Mouse (Mus musculus) Patski (cell line): ENCODE measurements around the gene Smco4. TPM values are rescaled to one million over a fixed set of nuclear protein-coding genes. Genes with fewer than 3 reads are reported as not detected.
"Not testable (repeated sequence)": the region's sequence is repeated elsewhere in the genome, so short reads cannot be mapped to it uniquely, and the experiment has no call there.

Experiments
- ATAC-seq: fragments of 100-300 bp; one replicate; pipeline ENCODE4 v1.8.0; 2021
- CTCF ChIA-PET: fragments of 350-600 bp; sonication (Branson Sonifier 250); formaldehyde crosslinking; loops from one replicate; lab custom pipeline; 2022; ENCODE audit warnings: inconsistent platforms; lab: Charles Lee
- POLR2A ChIA-PET: fragments of 350-600 bp; sonication (Branson Sonifier 250); formaldehyde crosslinking; loops from one replicate; lab custom pipeline; 2022; ENCODE audit warnings: antibody characterized with exemption, inconsistent platforms; lab: Charles Lee
- DNase-seq: peaks from one replicate; pipeline ENCODE4 v3.0.0-alpha.2; 2011; ENCODE audit warnings: low read depth, low spot score
- H3K27me3 ChIP-seq: fragments of 371-371 bp; one replicate; pipeline ENCODE4 v1.5.1; 2021
- CTCF ChIP-seq: fragments of 100-300 bp; IDR thresholded peaks from one replicate; pipeline ENCODE4 v1.5.1; 2021
- in situ Hi-C: fragments of 300-500 bp; cut with MboI; formaldehyde crosslinking; loops from 3 replicates; pipeline ENCODE4 v1.11.1; 2018; ENCODE audit warnings: low pct_unique_long_range_greater_than_20kb, mixed read lengths
- polyA plus RNA-seq: library from polyadenylated mRNA; unstranded; gene quantifications from one replicate; pipeline ENCODE4 v1.2.3, GENCODE M21; 2021

Smco4 gene
- polyA plus RNA-seq, 1 experiment from 2014 or later: 15.8 TPM

GRCm38 (mm10) chr9:15537455-15538048, 44.3 kb downstream of the Smco4 start:
- no peak for TF ChIP-seq CTCF
- ChIA-PET CTCF (no interaction called here), POLR2A (no interaction called here)
- in situ Hi-C loops: no loop called here
- no peak for DNase-seq
- no peak for ATAC-seq
- H3K27me3 ChIP-seq: no peaks in the 10 kb centered on the region

- no peak for ATAC-seq
- no peaks in the 10 kb centered on the region for H3K27me3 ChIP-seq
- in situ Hi-C loops: no loop called here
- TF ChIP-seq CTCF: no peak
- ChIA-PET CTCF (interaction anchor here (1.2 kb wide), 1 partner anchor 45 kb away, joined by 4 read pairs; no protein-coding TSS in a partner anchor), POLR2A (no interaction called here)
- no peak for DNase-seq
Observed at GRCm38 (mm10) chr9:15538979-15539533, 45.8 kb downstream of the Smco4 start.

GRCm38 (mm10) chr9:15541735-15542354, 48.6 kb downstream of the Smco4 start:
- DNase-seq: no peak
- H3K27me3 ChIP-seq: no peaks in the 10 kb centered on the region
- no peak for TF ChIP-seq CTCF
- POLR2A ChIA-PET: no interaction called here
- CTCF ChIA-PET: interaction anchor here (1.1 to 1.5 kb wide), 3 partner anchors 9 to 16 kb away, joined by 3 to 4 read pairs (median 3); no protein-coding TSS in a partner anchor
- in situ Hi-C loops: no loop called here
- peak; percentile 86 for ATAC-seq

- ChIA-PET CTCF (no interaction called here), POLR2A (no interaction called here)
- in situ Hi-C loops: no loop called here
- no peaks in the 10 kb centered on the region for H3K27me3 ChIP-seq
- no peak for TF ChIP-seq CTCF
- DNase-seq: no peak
- no peak for ATAC-seq
Observed at GRCm38 (mm10) chr9:15550461-15550961, 57.3 kb downstream of the Smco4 start.

GRCm38 (mm10) chr9:15551073-15551472, 57.8 kb downstream of the Smco4 start:
- CTCF ChIA-PET: interaction anchor here (0.8 kb wide), 1 partner anchor 9 kb away, joined by 3 read pairs; no protein-coding TSS in a partner anchor
- H3K27me3 ChIP-seq, in situ Hi-C loops, POLR2A ChIA-PET, ATAC-seq, DNase-seq: not testable (repeated sequence)

GRCm38 (mm10) chr9:15551933-15552851, 59.0 kb downstream of the Smco4 start:
- TF ChIP-seq CTCF: no peak
- CTCF ChIA-PET: interaction anchor here (0.8 to 1.9 kb wide), 2 partner anchors 10 to 44 kb away, joined by 3 to 6 read pairs; no protein-coding TSS in a partner anchor
- peak; percentile 76 for ATAC-seq
- DNase-seq: no peak
- POLR2A ChIA-PET: interaction anchor here (1.0 kb wide), 1 partner anchor 9 kb away, joined by 3 read pairs; no protein-coding TSS in a partner anchor
- H3K27me3 ChIP-seq: no peaks in the 10 kb centered on the region
- in situ Hi-C loops: no loop called here

GRCm38 (mm10) chr9:15553322-15553721, 60.1 kb downstream of the Smco4 start:
- no peaks in the 10 kb centered on the region for H3K27me3 ChIP-seq
- TF ChIP-seq CTCF: no peak
- ChIA-PET CTCF (interaction anchor here (1.1 to 1.9 kb wide), 2 partner anchors 43 to 64 kb away, joined by 3 to 6 read pairs; no protein-coding TSS in a partner anchor), POLR2A (no interaction called here)
- DNase-seq (no peak), ATAC-seq (no peak)
- in situ Hi-C loops: no loop called here

GRCm38 (mm10) chr9:15560451-15560850, 67.2 kb downstream of the Smco4 start:
- DNase-seq: no peak
- no peaks in the 10 kb centered on the region for H3K27me3 ChIP-seq
- TF ChIP-seq CTCF: no peak
- no peak for ATAC-seq
- CTCF ChIA-PET: interaction anchor here (0.8 kb wide), 1 partner anchor 24 kb away, joined by 3 read pairs; no protein-coding TSS in a partner anchor
- POLR2A ChIA-PET: no interaction called here
- in situ Hi-C loops: no loop called here

- ATAC-seq (no peak), DNase-seq (no peak)
- in situ Hi-C loops: no loop called here
- no peak for TF ChIP-seq CTCF
- CTCF ChIA-PET: no interaction called here
- POLR2A ChIA-PET: no interaction called here
- peaks cover 12% of the 10 kb centered on the region for H3K27me3 ChIP-seq
Observed at GRCm38 (mm10) chr9:15562353-15562752, 69.1 kb downstream of the Smco4 start.
